Mouse (Mus musculus) frontal cortex, adult (tissue): ENCODE results near the gene Pspn.

ENCODE experiments used
- ATAC-seq: cut with Nextera tagmentation; 2 replicates; pipeline ENCODE4 v1.9.2; 2017; ENCODE audit warnings: mild to moderate bottlenecking, moderate library complexity, mixed read lengths; ENCODE audit not compliant: low TSS enrichment

The Pspn gene

DNA sequence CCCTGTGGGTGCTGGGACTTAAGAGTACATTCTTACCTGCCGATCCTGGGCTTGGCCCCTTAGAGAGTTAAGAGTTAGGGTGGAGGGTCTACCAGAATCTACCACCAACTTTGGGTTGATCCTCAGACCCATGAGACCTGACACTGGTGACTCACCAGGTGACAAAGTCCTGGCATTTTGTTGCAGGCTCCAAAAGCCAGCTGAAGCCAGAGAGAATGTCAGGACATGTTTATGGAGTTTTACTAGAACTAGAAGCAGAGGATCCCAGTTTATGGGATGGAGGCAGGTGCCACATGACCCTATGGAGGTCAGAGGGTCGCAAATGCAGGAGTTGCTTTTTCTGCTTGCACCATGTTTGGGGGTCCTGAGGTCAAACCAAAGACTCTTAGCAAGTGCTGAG is 3.3 kb downstream of the Pspn start:
- ATAC-seq: no peak

- ATAC-seq: no peak
These were observed 4.8 kb downstream of the Pspn start for GRCm38 (mm10) chr17:56995046-56995445.

DNA sequence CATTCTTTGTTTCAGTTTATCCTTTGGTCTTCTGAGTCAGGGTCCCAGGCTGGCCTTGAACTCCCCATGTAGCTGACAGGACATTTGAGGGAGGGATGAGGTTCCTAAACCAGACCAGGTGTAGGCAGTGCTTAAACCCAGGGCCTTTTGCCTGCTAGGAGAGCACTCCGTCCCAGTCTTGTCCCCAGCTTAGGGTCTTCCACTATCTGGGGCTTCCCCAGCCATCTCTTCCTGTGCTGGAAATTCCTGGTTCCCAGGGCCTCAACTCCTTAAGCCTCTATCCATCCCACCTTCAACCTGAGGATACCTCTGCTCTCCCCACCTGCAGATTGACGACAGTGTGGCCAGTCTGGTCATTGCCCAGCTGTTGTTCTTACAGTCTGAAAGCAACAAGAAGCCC is 8.9 kb downstream of the Pspn start:
- ATAC-seq: no peak

GRCm38 (mm10) chr17:56990115-56990746 is 9.6 kb downstream of the Pspn start, which contains the start of gene Clpp:
Clpp (plus strand) TSS chr17:56990305.
- peak; percentile 96 for ATAC-seq

- peak; percentile 90 for ATAC-seq
These were observed 10.2 kb downstream of the Pspn start for GRCm38 (mm10) chr17:56989467-56990114.

DNA sequence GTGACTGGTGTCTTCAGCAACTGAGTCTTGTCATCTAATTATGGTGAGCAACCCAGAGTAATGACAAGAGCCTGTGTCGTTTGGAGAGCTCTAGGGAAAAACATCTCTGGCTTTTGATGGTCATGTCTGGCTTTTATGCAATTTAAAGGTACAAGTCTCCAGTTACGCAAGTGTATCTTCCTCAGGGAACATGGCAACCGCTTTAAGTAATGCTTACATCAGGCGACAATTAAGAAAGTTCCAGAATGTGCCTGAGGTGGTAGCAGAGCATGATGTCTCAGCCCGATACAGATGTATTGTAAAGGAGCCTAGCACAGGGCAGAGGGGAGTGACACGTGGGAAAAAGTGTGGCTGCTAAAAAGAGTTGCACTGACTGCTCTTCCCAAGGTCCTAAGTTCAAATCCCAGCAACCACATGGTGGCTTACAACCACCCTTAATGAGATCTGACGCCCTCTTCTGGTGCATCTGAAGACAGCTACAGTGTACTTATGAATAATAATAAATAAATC is 10.8 kb downstream of the Pspn start:
- ATAC-seq: no peak

- no peak for ATAC-seq
These were observed 11.4 kb downstream of the Pspn start for GRCm38 (mm10) chr17:56988441-56988840.

- no peak for ATAC-seq
These were observed 13.6 kb downstream of the Pspn start for GRCm38 (mm10) chr17:56986105-56986805.

DNA sequence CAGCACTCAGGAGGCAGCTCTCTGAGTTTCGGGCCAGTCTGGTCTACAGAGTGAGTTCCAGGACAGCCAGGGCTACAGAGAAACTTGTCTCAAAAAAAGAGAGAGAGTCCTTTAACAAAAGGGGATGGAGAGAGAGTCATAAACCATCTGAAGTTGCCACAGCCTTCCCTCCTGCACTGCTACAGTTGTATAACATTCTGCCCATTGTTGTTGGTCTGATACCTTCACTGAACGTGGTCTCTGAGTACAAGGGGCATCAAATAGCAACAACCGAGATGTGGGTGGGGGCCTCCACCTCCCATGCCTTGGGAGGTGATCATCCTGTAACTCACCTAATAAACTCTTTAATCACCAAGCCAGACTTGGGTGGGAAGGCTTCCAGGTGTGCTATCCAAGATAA is 14.2 kb downstream of the Pspn start:
- no peak for ATAC-seq

DNA sequence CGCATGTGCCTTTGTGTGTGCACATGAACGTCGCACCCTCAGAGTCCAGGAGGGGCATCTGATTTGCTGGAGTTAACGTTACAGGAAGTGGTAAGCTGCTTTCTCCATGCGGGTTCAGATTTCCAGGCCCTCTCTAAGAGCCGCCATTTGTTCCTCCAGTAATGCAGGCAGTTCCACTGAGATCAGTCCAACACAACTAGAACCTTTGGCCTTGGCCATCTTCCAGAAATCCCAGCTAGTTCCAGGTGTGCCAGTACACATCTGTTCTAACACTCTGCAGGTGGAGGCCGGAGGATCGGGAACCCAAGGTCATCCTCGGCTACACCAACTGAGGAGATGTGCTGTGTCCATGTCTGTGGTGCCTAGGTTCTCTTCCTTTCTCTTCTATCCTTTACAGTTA is 14.9 kb downstream of the Pspn start:
- no peak for ATAC-seq

DNA sequence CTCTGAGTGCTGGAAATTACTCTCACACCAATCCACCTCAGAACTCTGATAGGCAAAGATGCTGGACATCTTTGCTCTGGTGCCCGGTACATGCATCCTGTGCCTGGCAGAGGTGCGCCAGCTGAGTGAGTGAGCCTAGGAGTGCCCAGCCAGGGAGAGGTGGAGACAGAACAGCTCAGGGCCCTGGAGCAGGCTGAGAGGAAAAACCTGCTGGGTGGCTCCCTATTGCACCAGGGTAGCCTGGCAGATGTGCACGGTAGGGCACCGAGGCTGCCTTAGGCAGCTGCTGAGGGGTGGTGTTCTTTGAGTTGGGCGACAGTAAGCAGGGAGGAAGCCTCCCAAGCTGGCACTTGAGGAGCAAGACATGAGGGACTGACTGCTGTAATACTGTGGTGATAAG is 17.8 kb downstream of the Pspn start, which contains the start of gene Acer1:
Acer1 (minus strand) TSS at position 114 of the 400 bp plus-strand sequence.
- ATAC-seq: no peak

GRCm38 (mm10) chr17:56981049-56981448 is 18.8 kb downstream of the Pspn start:
- no peak for ATAC-seq

- ATAC-seq: no peak
These were observed 20.3 kb downstream of the Pspn start for GRCm38 (mm10) chr17:56979524-56979923.

DNA sequence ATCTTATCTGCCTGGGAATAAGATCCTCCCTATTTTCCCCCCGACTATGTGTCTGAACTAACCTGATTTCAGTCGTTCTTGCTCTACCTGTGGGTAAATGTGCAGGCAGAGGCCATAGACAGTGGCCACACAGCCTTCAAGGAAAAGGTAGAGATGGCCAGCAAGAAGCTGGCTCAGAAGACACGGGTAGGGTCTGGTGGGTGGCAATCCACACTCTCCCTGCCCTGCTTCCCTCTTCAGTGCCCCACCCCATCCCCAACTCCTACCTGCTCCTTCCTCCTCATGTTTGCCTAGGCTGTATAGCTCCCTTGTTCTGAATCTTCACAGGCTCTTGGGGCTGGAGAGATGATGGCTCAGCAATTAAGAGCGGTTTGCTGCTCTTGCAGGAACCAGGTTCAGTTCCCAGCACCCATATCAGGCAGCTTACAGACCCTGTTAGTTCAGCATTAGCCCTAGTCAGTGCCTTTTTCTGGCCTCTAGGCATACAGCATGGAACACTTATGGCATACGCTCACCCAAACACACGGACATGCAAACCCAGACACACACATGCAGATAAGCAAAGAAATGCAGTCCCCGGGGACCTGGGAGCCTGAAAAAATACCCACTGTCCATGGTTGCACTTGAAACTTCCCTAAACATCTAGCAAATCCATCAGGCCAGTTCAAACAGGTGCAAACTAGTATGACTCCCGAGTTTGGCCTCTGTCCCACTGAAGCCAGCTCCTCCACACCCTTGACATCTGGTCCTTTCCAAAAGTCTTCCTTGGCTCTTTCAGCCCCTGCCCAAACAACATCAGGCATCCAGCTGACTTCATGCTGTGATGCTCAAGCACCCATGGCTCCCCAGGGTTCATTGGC is 23.1 kb downstream of the Pspn start:
- no peak for ATAC-seq

DNA sequence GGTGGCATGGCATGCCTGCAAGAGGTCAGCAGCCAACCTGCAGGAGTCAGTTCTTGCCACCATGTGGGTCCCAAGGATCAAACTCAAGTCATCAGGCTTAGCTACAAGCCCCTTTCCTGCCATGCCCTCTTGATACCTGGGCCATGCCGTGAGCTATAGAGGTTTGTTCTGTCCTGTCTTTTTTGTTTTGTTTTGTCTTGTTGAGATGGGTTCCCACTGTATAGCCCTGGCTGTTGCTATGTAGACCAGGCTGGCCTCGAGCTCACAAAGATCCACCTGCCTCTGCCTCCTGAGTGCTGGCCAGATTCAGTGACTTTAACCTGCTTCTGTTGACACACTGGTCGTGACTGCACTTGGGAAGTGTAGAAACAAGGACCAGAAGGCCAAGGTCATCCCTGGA is 24.4 kb downstream of the Pspn start:
- no peak for ATAC-seq

DNA sequence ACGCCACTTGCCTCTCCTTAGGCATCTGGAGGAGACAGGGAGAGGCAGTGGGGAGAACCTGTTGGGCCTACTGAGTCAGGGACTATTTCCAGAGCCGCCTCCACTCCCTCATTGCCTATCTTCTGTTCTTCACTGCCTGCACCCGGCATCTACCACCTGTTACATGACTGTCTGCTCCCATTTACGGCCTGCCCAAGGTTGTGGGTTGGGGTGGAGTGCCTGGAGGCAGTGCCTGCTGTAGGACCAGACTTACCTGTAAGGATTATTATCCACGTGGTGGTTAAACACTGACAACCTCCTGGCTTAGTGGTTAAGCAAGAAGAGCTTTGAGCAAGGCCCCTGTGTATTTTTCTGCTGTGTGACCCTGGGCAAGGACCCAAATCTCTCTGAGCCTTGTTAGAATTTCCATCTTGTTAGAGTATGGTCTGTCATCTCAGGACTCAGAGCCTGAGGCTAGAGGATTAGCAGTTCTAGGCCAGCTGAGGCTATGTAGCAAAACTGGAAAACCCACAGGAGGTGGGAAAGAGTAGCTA is 25.0 kb downstream of the Pspn start:
- ATAC-seq: no peak

DNA sequence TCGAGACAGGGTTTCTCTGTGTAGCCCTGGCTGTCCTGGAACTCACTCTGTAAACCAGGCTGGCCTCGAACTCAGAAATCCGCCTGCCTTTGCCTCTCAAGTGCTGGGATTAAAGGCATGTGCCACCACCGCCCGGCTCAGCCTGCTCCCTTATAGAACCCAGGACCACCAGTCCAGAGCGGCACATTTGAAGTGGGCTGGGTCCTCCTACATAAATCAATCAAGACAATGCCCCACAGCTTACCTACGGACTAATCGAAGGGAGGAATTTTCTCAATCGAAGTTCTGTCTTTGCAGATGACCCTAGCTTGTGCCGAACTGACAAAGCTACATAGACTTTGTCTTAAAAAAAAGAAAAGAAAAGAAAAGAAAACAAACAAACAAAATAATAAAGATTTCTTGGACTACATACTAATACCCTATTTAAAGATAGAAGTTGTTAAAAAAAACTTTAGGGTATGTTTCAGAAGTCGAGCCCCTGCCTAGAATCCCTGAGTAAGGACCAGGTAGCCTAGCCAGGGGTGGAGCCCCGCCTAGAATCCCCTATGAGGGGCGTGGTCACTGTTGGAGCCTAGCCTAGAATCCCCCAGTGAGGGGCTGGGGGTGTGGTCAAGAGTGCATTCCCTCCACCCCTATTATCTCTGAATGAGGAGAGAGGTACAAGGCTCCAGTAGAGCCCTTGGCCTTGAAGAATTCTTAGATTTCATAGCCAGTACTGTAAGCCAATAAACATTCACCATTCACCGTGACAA is 25.7 kb downstream of the Pspn start:
- ATAC-seq: no peak

DNA sequence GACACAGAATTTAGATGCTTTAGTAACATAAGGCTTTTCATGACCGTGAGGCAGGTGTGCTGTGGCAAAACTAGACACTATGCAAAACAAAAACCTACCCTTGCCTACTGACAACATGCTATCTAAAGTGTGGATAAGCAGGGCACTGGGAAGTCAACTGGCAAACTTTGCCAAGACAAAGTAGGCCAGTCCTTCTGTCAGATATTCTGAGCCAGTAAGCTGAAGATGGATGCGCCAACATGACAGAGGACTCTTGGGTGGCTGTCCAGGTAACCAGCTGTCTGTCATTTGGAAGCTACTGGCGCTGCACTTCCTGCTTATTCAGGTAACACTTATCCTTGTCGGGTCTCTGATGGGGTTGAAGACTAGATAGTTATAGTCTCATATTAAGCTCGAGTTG is 29.7 kb downstream of the Pspn start:
- ATAC-seq: no peak

- no peak for ATAC-seq
These were observed 30.5 kb downstream of the Pspn start for GRCm38 (mm10) chr17:56969321-56969720.

- ATAC-seq: no peak
These were observed 36.2 kb downstream of the Pspn start for GRCm38 (mm10) chr17:56963646-56964045.
